Mouse (Mus musculus): ENCODE measurements around the gene Cdc42se2.

The Cdc42se2 gene

DNA sequence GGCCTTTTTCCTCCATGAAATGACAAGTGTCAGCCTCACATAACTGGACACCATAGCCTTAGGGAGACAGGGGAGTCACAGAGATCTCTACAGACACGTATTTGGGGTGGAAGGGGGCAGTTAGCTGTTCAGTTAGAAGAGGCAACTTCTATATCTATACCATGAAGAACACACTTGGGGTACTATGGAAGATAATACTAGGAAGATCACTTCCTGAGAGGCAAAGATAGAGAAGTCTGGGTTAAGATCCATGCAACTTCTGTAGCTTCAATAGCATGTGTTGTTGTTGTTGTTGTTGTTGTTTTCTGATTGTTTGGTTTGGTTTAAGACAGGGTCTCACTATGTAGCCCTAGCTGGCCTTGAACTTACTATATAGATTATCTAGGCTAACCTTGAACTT, 5.7 kb upstream of the Cdc42se2 start:
- DNase-seq (ENCODE audit: low spot score): no peak

DNA sequence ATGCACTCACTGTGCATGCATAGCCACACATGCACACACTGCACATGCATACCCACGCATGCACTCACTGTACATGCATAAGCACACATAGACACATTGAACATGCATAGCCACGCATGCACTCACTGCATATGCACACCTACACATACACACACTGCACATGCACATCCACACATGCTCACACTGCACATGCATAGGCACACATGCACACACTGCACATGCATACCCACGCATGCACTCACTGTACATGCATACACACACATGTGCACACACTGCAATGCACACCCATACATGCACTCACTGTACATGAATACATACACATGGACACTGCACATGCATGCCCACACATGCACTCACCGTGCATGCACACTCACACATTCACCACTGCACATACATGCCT, 4.0 kb upstream of the Cdc42se2 start:
- no peak for DNase-seq (ENCODE audit: low spot score)

DNA sequence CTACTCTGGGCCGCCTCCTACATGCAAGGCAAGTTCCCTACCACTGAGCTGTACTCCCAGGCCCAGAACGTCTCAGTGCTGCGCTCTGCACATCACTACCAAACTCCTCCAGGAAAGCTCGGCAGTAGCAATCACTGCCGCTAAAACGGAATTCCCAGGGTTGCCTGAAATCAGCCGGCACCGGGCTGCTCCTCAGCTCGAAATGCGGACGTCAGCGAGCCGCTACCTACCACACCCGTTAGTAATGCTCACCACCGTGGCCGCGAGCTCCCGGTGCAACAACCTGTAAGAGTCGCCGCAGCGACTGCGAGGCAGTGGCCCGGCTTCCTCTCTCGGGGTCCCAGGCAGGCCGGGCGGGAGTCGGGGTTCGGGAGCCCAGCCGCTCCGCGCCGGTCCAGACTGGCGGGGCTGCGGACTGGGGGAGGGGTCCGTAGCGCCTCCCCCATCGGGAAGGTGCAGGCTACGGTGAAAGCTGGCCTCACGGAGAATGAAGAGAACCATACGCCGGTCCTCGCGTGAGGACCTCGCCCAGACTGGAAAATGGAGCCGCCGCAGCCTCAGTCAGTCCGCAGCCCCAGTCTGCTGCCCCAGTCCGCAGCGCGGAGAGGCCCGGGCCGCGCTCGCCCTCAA, 502 bp downstream of the Cdc42se2 start:
- peak; percentile 66 for DNase-seq (ENCODE audit: low spot score)

DNA sequence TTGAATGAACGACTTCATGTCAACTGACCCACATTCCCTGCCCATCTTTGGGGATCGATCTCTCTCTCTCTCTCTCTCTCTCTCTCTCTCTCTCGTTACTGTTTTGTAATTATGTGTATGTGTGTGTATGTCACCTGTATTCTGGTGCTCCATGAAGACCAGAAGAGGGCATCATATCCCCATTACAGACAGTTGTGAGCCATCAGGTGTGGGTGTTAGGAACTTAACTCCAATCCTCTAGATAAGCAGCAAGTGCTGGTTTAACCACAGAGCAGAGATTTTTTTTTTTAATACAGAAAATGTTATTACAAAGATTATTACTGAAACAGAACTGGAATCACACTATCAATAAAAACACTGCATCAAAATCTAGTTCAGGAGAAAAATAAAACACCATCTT, 1.9 kb downstream of the Cdc42se2 start:
- no peak for DNase-seq (ENCODE audit: low spot score)

DNA sequence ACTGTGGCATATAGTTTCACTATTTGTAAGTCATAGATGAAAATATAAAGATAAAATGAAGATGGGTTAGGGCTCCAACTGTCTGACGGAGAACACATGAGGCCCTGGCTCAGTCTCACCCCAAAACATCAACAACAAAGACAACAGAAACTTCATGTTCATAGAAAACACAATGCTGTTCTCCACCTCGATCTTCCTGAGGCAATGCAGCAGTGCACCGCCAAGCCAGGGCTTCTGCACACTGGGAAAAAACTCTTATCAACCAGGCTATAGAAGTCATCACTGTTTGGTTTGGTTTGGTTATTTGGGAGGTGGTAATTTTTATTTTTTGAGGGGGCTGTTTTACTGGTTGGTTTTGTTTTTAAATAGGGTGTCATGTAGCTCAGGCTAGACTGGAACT, 3.0 kb downstream of the Cdc42se2 start:
- no peak for DNase-seq (ENCODE audit: low spot score)

DNA sequence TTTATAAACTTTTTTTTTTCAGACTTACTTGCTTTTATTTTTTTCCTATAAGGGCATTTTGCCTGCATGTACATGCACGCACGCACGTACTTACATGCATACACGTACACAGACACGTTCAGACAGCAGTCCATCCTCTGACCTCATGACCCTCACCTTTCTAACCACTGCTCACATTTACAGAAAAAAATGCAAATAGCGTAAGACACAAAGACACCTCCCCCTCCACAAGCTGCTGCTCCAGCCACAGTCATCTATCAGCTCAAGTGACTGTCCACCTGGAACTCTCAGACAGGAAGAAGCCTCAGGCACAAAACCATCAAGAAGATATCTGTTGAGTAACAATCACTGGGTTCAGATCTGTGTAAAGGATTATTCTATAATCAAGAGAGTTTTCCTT, 5.2 kb downstream of the Cdc42se2 start:
- no peak for DNase-seq (ENCODE audit: low spot score)

DNA sequence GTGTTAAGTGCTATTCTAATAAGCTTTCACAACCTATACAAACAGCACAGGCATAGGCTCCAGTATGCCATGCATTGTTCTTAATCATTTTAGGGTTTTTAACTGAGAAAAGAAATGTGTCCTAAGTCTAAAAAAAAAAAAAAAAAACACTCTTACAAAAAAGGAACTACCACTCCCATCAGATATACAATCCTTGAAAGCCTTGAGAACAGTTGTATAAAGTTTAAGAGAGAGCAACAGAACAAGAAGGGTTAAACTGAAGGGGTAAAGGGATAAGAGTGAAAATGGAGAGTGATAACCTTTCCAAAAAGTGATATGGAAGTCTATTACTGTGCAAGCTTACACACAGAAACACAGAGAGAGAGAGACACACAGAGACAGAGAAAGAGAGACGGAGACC, 7.5 kb downstream of the Cdc42se2 start:
- DNase-seq (ENCODE audit: low spot score): no peak

DNA sequence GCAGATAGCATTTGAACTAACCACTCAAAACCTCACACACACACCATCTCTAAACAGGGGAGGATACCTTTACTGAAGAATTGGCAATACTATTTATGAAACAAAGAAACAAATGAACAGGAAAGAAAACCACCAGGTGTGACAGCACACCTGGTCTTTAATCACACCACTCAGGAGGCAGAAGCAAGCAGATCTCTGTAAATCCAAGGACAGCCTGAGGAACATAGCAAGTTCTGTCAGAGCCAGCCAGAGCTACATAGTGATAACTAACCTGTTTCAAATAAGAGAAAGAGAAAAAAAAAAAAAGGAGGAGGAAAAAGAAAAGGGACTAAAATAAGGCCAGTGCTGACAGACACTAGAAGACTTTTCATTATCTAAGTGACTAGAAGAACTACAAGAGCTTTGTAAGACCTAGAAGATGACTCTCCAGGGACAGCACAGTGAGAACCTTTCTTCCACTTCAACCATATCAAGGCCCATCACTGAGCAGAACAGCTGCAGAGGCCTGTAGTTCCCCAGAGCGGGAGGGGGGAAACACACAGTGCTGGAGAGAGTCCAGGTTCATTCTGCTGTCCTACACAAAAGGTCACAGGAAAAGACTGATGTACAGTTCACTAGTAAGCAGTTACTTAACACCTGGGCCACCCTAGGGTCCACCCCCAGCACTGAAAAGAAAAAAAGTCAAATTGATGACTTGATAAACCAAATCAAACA, 9.2 kb downstream of the Cdc42se2 start:
- no peak for DNase-seq (ENCODE audit: low spot score)

DNA sequence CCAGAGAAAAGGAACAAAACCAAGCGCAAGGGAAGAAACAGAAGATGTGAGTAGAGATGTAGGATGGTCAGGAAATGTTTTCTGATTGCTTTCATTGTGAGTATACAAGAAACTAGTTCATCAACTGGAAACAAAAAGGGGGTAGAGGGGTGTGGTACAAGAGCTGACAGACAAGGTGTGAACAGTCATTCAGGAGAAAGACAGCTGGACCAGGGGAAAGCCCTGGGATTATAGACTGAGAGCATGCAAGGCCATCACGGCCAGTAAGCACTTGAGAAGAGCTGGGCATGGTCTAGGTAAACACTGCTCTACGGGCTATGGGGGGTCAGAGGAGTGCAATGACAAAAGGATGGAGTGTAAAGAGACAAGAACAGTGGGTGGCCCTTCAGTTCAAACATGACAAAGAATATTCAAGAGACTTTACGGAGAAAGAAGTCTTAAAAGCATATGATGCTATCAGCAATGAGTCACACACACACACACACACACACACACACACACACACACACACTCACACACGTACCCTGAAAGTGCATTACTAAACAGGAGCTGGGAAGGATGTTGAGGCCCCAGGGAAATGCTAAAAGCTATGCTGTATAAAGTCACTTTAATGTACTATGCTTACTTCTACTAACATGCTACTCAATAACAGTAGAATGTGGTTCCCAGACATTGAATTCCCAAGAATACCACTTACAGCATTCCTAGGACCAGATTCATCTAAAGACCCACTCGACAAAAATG, 9.9 kb downstream of the Cdc42se2 start:
- no peak for DNase-seq (ENCODE audit: low spot score)

DNA sequence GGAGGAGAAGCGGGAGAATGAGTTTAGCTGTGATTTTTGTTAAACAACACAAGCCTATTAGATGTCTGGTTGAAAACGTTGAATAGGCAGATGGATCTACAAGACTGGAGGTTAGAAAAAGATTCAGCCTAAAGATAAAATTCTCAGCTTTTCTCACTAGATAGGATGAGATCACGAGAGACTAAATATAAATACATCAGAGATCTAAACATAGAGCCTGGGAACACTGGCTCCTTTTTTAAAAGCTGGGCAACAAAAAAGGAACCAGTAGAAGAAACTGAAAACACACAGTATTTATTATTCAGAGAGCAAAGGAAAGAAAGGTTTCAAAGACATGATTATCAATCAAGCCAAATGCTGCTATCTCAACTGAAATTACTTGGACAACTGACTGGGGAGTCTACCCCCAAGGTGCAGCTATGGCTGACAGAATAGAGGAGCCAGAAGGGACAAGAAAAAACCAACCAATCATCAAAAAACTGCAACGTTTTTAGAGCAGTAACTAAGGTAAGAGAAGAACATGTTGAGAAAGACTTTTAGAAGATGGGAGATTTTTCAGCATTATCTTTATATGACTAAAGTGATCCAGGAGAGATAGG, 10.6 kb downstream of the Cdc42se2 start:
- DNase-seq (ENCODE audit: low spot score): no peak

DNA sequence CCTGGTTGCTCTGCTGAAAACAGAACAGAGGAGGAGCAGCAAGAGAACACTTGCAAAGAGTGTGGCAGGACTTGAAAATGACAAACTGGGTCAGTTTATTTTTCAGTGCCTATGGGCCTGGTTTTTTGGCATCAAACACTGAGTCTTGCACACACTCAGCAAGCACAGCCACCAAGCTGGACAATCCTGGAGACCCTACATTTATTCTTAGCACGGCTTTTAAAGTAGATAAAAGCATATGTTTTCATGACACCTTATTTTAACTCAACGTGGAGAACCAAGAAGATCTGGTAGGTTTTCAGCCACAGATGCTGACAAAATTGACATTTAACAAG, 11.1 kb downstream of the Cdc42se2 start:
- DNase-seq (ENCODE audit: low spot score): no peak

DNA sequence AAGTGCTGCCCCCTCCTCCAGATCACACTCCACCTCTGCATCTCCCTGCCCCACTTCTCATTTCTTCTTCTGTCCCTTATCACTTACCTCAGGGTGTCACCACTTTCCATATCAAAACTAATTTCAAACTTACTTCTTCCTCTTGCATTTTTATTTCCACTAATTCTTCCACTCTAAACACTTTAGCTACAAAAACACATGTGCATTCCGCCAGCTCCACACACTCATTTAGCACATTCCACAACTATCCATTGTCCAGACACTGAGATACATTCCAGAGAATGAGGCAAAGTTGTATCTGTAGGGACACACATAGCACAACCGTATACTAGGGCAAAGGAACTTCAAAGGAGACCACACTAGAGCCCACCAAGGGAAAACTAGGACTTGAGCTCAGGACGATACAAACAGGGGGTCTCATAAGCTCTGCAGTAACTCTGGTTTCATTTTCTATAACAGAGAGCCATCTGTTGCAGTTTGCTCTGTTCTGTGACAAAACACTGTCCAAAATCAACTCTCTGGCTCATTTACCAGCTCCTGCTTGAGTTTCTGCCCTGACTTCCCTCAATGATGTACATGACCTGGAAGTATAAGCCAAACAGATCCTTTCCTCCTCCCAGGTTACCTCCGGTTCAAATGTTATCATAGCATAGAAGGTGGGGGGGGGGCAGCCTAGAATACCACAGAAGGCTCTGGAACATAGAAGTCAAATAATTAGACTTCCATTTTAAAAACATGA, 11.7 kb downstream of the Cdc42se2 start:
- no peak for DNase-seq (ENCODE audit: low spot score)

DNA sequence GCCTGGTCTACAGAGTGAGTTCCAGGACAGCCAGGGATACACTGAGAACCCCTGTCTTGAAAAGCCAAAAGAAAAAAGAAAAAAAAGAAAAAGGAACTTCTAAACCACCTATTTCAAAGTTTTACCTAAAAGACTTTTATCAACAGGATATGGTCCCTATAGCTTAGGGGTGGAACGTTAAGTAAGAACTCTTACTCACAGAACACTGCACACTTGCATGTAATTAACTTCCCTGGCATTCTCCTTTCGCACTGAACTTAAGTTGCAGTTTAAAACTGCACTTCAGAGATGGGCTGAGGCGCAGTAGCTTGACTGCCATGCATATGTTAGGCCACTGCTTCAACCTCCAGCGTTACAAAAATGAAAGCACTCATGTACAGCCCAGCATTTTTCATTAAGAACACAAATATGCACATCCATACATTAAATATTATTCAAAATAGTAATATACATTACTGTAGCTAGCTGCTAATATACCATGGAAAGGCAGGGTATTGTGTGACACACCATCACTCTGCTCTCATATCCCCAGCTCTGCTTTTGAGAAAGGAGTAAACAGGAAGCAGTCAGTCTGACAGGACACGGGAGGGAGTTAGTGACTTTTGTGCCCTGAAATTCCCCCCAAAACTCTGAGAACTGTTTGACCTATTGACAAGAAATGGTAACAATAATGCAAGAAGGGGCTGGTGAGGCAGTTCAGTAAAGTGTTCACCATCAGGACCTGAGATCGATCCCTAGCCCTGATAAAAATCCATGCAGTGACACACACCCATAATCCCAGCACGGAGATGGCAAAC, 13.0 kb downstream of the Cdc42se2 start:
- DNase-seq (ENCODE audit: low spot score): no peak

DNA sequence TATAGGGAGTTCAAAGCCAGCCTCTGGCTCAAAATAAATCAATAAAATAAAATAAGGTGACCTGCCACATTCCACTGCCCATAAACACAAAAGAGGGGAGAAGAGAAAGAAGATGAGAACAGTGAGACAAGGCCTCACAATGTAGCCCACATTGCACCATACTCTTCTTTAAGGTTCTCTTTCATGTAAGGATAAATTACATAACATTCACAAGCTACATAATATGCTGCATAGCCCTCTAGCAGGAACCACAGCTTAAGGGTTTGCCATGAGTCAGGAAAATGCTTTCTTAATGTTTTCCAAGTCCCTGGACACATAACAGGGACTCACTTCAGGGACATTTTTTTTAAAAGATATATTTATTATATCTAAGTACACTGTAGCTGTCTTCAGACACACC, 15.9 kb downstream of the Cdc42se2 start:
- DNase-seq (ENCODE audit: low spot score): no peak

DNA sequence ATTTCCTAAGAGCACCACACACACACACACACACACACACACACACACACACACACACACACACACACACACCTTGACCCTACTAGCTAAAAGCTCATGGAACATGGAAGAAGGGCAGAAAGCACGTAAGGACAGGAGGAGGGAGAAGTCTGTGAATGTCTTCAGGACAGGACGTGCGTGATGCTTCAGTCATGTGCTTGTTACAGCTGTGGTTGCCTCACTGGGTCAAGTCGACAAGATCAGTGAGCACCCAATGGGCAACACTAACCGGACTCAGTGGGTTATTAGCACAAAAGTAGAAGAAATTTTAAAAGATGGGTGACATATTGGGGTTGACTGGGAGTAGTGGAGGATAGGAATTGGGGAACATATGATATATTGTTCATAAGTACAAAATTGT, 17.6 kb downstream of the Cdc42se2 start:
- no peak for DNase-seq (ENCODE audit: low spot score)

DNA sequence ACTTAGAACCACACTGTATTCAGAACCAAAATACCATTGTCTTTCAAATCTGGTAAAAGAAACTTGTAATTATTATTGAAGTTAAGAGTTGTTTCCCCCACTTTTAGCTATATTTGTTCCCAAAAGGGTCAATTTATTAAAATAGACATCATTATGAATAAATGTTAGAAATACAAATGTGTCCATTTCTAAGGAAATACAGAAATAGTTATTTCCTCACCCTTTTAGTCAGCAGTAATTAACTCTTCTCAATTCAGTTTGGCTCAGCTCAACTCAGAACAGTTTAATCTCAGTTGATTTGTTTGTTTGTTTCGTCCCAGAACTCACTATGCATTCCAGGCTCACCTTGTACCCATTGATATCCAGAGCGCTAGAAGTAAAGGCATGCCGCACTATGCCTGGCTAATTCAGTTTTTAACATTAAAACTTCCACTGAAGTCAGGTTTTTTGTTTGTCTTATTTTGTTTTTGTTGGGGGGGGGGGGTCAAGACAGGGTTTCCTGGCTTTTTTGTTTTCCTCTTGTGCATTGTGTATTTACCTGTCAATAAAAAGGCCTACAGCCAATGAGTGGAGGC, 19.3 kb downstream of the Cdc42se2 start:
- DNase-seq (ENCODE audit: low spot score): no peak

DNA sequence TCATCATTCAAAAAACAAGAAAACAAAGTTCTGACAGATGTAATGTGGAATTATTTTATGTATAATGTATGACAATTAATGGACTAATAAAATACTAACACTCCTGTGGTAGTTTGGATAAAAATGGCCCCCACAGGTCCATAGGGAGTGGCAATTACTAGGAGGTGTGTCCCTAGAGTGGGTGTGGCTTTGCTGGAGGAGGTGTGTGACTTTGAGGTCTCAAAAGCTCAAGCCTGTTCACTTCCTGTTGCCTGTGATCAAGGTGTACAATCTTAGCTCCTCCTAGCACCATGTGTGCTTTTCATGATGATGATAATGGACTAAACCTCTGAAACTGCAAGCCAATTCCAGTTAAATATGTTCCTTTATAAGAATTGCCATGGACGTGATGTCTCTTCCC, 22.7 kb downstream of the Cdc42se2 start:
- DNase-seq (ENCODE audit: low spot score): no peak

DNA sequence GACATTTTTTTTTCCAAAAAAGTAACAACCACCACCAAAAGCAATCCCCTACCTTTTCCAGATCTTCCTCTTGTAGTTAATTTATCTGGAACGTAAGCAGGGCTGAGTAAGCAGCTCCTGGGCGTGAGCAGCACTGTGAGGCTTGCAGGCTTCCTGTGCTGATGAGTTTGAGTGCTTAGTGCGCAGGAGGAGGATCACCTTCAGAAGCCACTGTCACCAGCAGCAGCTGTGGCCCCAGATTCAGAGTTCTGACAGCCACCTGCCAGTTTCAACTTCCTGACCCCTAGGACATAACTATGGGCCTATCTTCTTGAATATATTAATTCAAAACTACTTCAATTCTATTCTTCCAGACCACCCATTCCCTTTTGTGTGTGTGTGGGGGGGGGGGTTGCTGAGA, 23.4 kb downstream of the Cdc42se2 start:
- no peak for DNase-seq (ENCODE audit: low spot score)

DNA sequence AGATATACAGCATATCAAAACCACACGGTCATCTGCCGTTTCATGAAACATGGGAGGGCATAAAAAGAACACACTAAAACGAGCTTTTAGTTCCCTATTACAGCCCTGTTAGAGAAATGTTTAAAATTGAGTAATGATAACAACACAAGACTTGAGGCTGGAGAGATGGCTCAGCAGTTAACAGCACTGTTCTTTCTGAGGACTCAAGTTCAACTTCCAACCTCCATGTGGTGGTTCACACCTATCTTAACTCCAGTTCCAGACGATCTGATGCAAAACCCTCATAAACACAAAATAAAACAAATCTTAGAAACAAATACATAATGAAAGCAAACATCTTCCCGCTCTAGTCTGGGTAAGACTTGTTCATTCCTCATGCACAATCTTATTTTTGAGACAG, 24.7 kb downstream of the Cdc42se2 start:
- no peak for DNase-seq (ENCODE audit: low spot score)

DNA sequence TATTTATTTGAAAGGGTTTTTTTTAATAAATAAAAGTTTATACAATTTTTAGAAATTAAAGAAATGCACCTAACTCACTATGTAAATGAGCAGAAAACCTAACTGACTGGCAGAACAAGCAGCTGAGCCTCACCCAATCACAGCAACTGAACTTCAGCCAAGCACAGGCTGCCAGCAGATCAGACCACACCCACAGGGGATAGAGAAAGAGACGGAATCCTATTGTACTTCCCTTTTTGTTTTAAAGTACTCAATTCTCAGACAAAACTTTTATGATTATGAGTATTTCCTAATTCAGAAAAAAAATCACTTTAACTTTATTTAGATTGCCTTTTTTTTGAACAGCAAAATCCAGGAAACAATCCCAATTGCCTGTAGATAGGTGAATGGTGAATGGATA, 29.5 kb downstream of the Cdc42se2 start:
- DNase-seq (ENCODE audit: low spot score): no peak

DNA sequence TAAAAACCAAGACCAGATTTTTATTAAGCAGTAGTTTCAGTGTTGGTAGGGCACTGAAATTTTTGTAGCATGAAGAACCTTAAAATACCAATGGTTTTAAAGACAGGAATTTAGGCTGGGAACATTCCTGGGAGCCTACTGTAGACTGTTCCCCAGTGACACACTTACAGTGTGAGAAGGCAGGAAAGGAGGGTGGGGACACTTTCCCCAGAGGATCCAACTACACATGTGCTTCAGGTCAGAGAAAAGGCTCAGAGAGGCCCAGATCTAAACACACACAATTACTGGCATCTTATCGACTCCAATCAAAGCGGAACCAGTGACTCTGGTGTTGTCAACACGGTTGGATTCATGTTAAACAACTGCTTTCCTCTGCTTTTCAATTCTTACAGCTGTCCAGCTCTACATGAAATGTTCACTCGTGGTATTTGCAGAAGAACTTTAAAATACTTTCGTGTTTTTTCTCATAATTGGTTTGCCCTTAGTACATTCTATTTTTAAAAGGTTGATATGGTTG, 32.3 kb downstream of the Cdc42se2 start:
- no peak for DNase-seq (ENCODE audit: low spot score)
